Mouse (Mus musculus) spleen, adult 2 months (tissue): ENCODE data around the gene Thy1.

ENCODE experiments used
- CTCF ChIP-seq: fragments of 200-500 bp; IDR thresholded peaks from 2 replicates; pipeline ENCODE4 v1.5.1; 2011; ENCODE audit warnings: mild to moderate bottlenecking, inconsistent platforms; ENCODE audit not compliant: insufficient read depth, insufficient read length, insufficient replicate concordance; ENCODE audit errors: extremely low read depth
- POLR2A ChIP-seq: fragments of 200-500 bp; IDR thresholded peaks from 2 replicates; pipeline ENCODE4 v1.6.1; 2011; ENCODE audit warnings: low read depth, low read length, inconsistent platforms

DNA sequence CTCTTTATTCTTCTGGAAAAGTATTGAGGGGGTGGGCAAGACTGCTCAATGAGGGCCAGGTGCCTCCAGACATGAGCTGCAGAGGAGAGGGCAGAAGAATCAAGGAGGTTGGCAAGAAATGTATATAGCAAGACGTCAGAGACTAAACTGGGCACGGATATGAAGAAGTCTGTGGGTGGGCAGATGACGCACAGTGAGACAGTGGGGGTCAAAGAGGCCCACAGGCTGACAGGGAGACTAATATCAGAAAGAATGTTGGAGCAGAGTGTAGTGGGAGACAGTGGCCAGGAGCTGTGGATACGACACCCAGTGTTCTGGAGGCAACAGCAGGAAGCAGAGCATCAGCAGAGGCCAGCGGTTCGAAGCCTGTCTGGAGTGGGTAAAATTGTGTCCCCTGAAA, 15.4 kb downstream of the Thy1 start:
- TF ChIP-seq POLR2A (no peak), CTCF (no peak)
